Mouse (Mus musculus): ENCODE data around the gene Cep41.
A peak's percentile ranks its signal among the peaks of the same experiment; 100 is the strongest.

Gene Cep41

DNA sequence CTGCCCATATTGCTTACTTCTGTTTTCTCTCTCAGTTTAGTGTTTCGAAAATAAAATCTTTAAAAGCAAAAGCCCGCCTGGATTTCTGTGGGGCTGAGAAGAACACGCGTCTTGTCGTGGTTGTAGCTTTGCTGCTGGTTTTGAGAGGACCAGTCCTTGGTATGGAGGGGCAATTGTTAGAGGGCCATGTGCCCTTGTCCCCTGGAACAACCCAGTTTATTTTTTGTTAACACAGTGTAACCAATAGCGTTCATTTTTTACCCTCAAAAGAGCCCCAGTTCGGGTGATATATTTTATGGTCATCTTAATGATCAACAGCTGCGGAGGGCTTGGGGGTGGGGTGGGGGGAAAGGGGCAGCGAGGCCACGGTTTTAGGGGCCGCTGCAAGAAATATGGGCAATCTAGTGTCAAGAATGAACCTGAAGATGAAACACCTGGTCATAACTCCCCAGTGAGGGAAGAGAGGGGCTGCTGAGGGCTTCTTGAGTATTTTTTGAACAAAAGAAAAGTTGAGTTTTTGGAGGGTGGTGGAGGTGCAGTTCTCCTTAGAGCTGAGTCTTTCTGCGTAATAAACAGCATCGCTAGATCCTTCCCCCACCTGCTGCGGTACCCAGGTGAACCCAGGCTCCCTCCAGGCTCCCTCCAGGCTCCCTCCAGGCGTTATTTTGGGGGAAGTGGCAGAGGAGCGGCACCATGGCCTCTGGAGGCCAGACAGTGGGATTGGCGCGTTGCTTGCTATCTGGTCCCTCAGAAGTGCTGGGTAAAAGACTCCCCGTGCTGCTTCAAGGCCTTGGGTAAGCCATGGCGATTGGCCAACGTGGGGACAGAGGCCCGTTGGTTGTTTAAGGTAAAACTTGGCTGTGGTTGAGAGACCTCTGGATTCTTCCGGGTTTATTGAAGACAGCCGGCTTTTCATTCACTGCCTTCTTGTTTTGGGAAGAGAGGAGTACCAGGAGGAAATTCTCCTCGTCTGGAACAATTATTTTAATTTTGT lies 17.1 kb upstream of the Cep41 start:
- DNase-seq (ENCODE audit: low spot score), result peak; percentile 16

DNA sequence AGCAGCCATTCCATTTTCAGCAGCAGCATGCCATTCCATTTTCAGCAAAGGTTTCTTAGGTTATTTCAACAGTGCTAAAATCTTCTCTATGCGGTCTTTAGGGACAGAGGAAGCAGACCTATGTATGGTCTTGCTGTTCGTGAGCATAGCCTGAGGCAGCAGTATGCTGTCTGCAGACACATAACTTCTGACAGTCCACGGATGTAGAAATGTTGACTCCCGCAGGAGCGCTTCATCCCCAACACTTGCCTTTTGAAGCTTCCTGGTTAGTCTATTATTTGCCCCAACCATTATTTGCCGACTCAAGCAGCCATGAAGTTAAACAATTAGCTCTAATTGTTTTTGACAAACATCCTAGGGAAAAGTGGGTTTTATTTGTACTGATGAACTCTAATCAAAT lies 15.6 kb upstream of the Cep41 start:
- peak; percentile 17 for DNase-seq (ENCODE audit: low spot score)

DNA sequence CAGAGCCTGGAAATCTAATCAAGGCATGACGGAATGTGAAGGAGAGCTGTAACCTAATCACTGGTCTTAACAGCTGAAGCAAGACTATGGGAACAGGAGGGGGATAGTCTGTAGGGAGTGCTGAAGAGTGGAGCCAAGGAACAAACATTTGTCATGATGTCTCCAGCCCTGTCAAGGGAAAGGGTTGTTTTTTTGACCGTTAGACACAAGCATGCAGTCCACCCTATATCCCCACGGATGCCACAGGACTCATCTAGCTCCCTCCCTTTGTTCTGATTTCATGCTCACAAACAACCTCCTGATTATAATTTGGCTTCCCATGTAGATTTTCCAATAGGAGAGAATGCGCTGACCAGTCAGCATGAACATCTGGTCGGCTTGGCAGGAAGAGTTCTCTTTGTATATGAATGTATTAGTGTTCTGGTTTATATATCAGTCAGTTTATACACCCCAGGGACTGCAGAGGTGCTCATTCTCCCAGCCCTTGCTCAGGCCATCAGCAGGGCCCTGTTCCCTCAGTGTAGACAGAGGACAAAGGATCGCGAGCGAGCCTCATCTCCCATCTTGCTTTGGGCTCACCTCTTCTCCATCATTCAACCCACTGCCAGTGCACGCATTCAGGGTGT lies 10.5 kb upstream of the Cep41 start:
- peak; percentile 52 for DNase-seq (ENCODE audit: low spot score)

DNA sequence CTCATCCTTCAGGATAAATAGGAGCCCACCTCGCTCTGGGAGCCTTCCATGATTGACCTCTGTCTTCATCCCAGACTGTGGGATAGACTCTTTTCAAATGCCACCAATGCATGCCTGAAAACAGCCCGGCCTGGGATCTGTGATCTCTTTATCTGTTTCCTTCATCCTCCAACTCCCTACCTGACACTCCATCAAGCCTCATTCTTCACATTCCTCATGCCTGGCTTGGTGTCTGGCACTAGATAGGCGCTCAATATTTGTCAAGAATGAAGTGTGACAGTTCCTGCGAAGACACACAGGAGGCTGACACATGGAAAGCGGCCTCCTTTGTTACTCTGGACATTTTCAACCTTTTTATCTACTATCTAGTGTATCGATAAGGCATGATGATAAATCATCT lies 9.9 kb upstream of the Cep41 start:
- no peak for DNase-seq (ENCODE audit: low spot score)

DNA sequence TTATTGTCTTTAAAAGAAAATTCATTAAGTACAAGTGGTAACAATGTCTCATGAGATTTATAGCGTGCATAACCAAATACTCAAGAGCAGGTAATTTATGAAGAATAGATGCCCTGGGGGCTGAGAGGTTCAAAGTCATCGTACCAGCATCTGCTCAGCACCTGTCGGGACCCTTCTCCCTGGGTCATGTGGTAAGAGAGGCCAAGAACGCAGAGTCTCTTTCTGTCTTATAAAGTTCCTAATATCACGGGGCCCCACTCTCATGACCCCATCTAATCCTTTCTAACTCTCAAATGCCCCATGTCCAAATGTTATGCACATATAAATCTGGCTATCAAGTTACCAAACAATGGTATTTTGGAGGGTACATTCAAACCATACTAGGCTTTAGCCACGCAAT lies 9.3 kb upstream of the Cep41 start:
- DNase-seq (ENCODE audit: low spot score), result no peak

DNA sequence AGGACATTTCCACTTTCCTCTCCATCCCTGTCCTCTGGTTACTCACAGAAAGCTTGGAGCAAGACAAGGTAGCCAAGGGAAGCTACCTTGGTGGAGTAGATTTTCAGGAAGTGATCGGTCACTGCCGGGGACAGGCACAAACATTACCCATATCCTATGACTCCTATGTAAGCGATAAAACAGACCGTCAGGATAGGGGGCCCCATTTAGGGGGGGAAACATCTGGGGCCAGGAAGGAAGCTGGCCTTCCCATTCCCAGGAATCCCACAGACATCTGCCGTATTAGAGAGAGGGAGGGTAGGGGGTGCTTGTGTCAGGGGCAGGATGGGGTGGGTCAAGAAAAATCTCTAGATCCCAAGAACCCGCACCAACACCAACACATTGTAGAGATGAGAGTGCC lies 6.6 kb upstream of the Cep41 start:
- DNase-seq (ENCODE audit: low spot score), result no peak

DNA sequence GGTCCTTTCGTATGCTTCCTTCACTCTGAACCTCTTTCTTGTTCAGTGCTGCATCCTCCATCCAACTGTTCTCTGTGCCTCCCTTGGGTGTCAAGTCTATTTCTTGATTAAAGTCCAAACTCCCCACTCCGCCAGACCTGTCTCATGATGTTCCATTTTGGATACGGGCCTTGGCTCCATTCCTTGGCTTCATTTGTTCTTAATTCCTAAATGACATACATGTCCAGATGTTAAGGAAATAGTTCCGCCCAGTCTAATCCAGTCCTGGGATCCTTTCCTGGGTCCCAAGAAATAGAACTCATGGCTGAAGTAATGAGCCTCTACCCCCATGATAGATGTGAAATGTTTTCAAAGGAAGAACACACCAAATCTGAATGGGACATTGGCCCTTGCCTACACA lies 4.5 kb upstream of the Cep41 start:
- DNase-seq (ENCODE audit: low spot score), result no peak

DNA sequence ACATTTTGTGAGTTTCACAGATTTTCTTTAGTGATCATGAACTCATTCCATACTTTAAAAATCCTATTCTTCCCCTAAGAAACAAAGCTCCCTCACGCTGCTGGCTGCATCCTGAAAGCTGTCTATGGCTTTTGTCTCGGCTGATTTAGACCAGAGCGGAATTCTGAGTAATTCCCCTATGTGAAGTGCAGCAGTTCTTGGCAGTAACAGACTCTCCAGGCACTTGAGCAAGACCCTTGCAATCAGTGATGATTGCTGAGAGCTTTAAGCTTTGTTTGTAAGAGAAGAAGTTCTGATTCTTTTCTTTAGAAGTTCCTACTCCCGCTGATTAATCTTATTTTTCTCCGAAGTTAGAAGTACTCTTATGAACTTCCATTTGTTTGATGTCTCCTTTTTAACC lies 3.9 kb upstream of the Cep41 start:
- DNase-seq (ENCODE audit: low spot score), result peak; percentile 33

DNA sequence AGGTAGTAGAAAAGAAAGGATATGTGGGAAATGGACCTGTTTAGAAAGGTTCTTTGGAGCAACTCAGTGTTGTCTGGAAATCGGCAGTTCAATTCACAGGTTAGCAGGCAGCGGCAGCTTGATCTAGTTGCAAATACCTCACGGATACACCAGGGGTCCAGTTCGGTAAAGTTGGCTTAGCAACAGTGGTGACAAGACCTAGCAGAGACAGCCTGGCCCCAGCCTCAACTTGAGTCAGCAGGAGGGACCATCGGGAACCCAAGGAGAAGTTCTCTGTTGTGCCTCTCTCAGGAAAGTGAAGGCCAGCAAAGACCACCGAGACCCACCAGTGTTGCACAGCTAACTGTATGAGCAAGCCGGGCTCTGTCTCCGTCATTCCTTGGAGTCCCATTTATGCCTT lies 1.6 kb upstream of the Cep41 start:
- DNase-seq (ENCODE audit: low spot score), result no peak

DNA sequence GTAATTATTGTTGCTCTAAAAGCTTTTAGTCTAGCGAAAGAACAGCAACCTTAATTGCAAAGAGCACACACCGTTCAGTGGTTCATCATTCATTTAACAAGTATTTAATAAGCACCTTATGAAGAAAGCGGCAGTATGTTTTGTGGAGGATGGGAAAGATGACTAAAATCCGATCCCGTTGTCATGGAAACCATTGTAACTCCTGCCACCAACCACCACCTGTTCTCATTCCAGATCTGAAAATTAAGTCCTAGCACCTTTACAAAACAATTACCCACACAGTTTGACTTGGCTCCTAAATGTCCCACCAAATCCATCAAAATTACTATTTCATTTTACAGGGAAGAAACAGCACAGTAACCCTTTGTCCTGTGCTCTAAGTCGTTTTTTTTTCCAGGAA lies 660 bp upstream of the Cep41 start:
- DNase-seq (ENCODE audit: low spot score), result no peak

DNA sequence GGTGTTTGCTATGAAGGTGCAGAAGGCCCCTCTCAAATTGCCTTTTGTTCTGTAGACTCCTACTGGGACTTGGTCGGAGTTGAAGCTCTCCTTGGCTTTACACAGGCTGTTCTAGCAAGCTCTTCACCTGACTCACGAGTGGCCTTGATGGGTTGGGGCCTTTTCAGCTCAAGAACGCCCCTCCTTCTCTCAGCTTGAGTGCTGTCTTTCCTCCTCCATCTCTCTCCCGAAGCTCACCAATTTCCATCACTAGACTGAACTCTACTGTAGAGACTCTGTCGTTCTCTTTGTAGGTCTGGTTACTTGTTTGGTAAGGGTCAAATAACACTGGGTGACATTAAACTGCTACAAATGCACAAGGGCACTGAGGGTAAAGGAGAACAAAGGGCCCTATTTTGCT lies 723 bp downstream of the Cep41 start:
- peak; percentile 21 for DNase-seq (ENCODE audit: low spot score)

DNA sequence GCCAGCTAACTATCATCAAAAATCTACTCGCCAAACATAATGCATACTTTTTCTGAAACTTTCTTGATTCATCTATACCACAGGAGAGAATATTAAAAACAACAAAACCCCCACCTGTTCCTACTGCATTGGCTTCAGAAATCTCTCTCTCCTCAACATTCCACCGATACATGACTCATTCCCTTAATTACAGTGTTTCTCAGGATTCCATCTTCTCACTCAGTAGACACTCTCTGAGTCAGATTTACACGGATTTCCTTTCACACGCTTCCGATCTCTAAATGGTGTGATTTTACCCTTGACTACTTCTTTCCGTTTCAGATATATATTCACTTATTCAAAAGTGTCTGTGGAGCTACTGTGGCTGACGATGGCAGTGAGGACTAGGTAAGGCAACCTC lies 6.4 kb downstream of the Cep41 start:
- DNase-seq (ENCODE audit: low spot score), result no peak

DNA sequence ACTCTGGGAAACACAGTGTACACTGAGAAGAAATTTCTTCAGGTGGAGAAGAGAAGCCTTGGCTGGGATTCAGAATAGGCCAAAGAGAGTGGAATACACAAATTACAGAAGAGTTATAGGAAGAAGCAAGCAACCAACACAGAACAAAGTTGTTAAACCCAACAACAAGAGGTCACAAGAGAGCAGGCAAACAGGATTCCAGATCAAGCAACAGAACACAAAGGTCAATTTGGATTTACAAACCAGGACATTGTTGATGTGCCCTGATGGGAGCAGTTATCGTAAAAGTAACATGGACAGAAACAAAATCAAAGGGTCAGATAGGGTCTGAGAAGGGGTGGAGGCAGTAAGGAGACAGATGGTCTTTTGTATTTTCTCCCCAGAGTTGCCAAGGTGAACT lies 9.0 kb downstream of the Cep41 start:
- no peak for DNase-seq (ENCODE audit: low spot score)

DNA sequence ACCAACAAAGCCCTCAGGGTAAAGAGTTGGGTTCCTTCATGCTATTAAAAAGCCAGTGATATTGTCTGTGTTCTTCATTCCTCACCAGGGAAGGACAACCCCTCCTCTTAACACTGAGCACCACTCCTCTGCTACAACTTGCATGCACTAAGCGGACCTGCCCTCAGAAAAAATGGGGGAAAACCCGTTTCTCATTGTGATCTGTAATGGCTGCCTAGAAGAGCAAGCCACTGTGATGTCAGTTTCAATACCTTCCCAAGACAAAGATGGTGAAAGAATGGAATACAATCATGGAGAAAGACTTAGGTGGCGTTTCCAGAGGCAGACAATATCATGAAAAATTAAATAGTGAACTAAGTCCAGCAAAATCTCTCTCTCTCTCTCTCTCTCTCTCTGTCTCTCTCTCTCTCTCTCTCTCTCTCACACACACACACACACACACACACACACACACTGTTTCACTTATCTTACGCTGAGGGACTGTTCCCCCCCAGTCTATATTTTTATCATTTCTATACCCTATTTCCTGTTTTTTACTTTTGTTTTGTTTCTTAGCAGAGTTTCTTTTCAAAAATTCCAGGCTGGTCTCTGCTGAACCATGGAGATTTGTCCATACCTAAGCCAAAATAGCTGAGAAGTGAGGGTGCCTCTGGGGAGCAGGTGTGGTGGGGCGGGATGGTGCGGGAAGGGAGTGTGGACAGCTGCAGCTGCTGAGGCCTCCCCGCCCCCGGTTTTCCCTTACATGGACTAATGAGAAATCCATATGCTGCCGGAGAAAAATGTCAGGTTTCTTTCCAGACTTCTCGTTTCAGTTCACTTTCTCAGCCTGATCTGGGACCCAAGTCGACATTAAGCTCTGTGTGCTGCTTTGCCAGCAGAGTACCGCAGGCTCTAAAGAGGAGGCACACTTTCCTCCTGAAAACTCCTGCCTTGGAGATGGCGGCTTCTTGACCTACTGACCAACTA lies 11.3 kb downstream of the Cep41 start:
- DNase-seq (ENCODE audit: low spot score), result no peak

DNA sequence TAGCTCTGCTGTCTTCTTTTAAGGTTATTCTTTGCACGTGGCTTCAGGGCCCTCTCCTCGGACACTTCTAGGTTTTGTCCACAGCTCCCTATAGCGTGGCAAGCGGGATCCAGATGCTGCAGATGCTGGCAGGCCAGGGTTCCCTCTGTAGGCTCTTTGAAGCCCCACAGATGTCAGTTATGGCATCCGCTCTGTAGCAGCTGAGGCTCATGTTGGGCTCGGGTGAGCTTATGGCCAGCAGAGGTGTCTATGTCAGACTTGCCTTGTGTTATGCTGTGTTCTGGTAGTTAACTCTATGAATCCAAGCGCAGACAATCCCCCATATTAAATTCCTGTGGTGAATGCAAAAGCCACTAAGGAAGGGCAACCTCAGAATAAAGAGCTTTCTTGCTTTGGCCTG lies 13.1 kb downstream of the Cep41 start:
- no peak for DNase-seq (ENCODE audit: low spot score)

DNA sequence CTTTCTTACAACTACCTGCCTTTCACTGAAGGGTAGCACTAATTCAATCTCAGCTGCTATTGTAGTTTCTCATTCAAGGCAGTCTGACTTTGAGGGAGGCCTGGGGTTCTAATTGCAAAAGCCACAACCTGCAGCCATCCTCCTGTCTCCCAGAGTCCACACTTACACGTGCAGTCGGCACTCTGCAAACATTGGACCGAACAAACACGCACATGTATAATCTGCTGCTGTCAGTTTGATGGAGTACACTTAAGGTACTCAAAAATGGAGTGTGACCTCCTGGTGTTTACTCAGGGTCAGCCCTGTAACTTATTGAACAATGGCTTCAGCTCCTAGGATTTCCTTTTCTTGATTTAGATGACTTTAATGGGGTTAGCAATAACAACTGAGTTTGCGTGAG lies 14.0 kb downstream of the Cep41 start:
- no peak for DNase-seq (ENCODE audit: low spot score)

DNA sequence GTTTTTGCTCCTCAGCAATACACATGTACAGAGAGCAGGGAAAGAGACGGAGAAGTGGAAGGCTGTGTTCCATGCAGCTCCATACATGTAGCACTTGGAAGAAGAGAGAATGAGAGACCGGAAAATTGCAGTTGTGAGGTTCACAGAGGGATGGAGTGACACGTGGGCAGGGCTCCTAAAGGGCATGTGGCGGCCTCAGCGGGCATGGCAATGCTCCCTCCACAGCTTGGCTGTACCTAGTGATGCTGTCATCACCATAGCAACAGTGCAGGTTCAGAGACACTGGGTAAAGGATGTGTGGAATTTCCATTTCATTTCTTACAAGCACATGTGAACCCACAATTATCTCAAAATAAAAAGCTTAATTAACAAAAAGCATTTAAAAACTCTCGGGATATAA lies 15.1 kb downstream of the Cep41 start:
- DNase-seq (ENCODE audit: low spot score), result peak; percentile 23

DNA sequence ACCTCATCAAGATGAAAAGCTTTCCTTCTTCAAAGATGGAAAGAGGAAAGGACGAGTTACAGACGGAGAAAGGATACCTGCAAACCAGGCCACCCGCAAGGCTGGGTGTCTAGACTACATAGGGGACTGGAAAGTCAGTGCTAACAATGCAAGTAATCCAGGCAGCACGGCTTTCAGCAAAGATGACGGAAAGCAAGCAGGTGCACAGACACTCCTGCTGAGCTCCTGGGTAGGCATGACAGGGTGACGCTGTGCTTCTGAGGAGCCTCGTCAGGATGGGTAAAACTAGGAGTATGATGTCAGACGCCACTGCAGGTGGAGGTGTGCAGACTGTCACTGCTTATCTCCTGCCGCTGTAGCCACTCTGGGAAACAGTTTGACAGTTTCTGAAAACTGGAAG lies 16.0 kb downstream of the Cep41 start:
- DNase-seq (ENCODE audit: low spot score), result no peak

DNA sequence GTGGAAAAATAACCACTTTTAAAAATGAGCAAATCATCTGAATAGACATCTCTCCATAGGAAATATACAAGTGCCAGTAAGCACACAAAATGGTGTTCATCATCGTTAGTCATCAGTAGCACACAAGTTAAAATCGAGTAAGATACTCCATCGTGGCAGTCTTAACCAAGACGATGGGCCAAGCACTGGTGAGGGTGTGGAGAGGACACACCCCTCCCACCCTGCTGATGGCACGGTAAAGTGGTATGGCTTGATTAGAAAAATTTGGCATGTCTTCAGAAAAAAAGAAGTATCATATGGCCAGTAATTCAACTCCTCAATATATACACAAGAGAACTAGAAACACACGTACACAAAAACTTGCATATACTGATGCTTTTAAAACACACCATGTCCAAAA lies 17.0 kb downstream of the Cep41 start:
- no peak for DNase-seq (ENCODE audit: low spot score)

DNA sequence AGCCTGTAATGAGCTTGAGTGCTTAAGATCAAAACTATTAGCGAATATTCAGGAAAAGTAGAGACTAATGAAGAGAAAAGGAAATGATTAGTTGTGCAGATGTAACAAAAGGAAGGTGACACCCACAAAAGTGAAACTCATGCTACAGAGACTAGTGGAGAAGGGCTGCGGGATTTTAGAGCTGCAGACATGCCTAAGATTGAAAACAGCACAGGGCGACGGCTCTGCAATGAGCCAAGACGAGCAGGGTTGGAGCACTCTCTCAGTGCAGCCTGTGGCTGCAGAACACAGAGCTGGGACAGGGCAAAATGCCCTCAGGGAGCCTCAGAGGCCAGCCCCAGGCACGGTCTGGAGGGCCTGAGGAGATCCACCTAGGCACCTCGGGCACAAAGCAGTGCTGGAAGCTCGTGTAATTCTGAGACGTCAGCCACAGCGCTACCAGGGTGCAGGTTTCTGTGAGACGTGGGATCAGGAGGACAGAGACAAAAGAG lies 18.2 kb downstream of the Cep41 start:
- peak; percentile 51 for DNase-seq (ENCODE audit: low spot score)

DNA sequence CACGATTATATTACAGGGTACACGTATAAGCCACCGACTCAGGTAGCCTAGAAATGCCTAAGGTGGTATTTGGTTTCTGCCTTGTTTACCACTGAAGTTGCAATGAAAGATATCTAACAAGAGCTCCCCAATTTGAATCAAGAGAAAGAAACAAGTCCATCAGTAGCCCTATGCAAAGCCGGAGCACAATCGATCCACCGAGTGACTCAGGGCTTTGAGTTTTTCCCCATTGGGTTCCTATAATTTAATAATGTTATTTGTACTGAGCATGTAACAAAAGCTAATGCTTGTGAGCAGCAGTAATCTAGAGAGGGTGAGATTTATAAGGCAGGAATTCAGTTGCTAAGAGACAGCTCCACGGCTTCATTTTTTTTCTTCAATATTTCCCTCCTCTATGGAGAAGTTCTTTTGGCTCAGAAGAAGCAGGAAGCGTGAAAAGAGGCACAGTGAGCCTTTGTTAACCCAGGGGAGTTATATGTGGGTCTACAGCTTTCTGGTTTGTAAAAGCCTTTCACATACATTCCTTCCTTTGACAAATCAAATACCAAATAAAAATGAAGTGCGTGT lies 18.8 kb downstream of the Cep41 start:
- peak; percentile 60 for DNase-seq (ENCODE audit: low spot score)

All from MN1 (cell line).